Mouse (Mus musculus) liver, adult 2 months (tissue): ENCODE results near the gene Tbcb.
"Not testable (repeated sequence)": the region's sequence is repeated elsewhere in the genome, so short reads cannot be mapped to it uniquely, and the experiment has no call there.

Source experiments
- CTCF ChIP-seq: fragments of 200-500 bp; IDR thresholded peaks from 2 replicates; pipeline ENCODE4 v1.5.1; 2011; ENCODE audit warnings: low read depth, low read length, control low read depth
- POLR2A ChIP-seq: fragments of 200-500 bp; IDR thresholded peaks from 2 replicates; pipeline ENCODE4 v1.6.1; 2011; ENCODE audit warnings: low read length, control low read depth; ENCODE audit not compliant: insufficient read depth; ENCODE audit errors: extremely low read depth

DNA sequence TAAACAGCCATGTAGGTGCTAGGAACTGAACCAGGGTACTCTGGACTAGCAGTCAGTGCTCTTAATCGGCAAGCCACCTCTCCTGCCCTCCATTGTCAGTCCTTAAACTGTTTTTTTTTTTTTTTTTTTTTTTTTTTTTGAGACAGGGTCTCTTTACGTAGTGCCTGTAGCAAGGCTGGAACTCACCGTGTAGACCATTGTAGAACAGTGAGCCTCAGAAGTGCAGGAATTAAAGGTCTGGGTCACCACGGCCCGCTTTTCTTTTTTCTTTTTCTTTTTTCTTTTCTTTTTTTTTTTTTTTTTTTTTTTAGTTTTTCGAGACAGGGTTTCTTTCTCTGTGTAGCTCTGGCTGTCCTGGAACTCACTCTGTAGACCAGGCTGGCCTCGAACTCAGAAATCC is 48.9 kb downstream of the Tbcb start:
- TF ChIP-seq POLR2A, CTCF: not testable (repeated sequence)
